Mouse (Mus musculus) olfactory bulb, adult 2 months (tissue): Measurements from ENCODE around the gene Lsamp.

Experiments
- CTCF ChIP-seq: fragments of 200-500 bp; IDR thresholded peaks from 2 replicates; pipeline ENCODE4 v1.5.1; 2012; ENCODE audit warnings: low read depth, mild to moderate bottlenecking, low read length, moderate library complexity; ENCODE audit not compliant: insufficient read depth
- POLR2A ChIP-seq: fragments of 200-500 bp; IDR thresholded peaks from 2 replicates; pipeline ENCODE4 v1.6.1; 2012; ENCODE audit warnings: mild to moderate bottlenecking, low read depth, low read length, moderate library complexity; ENCODE audit not compliant: insufficient read depth

GRCm38 (mm10) chr16:41839751-41840404 is 1855.7 kb downstream of the Lsamp start:
- TF ChIP-seq CTCF: no peak
- no peak for TF ChIP-seq POLR2A
